20 mouse cellular contexts compared by ENCODE assay signal in genomic region chr1:139325378-139325777, GRCm38 (mm10). TPM values are rescaled to one million over a fixed set of nuclear protein-coding genes. Genes with fewer than 3 reads are reported as not detected.
"Had no signal": no experiment of that assay in that cellular context is flagged by ENCODE, and none has a peak within 500 bp of the region (broad histone marks: within the 10 kb centered on the region; RNA-seq: fewer than 3 reads in every experiment).

No protein-coding gene starts in this region.

- H3K36me3 ChIP-seq: limb, embryonic 12.5 days; liver, embryonic 13.5 days; lung, embryonic 15.5 days; neural tube, embryonic 12.5 days had no signal

- H3K27ac ChIP-seq: left cerebral cortex, adult 2 months; limb, embryonic 12.5 days; liver, embryonic 13.5 days; lung, embryonic 15.5 days; macrophage; neural tube, embryonic 12.5 days had no signal

- H3K4me2 ChIP-seq: limb, embryonic 12.5 days; liver, embryonic 13.5 days; lung, embryonic 15.5 days; neural tube, embryonic 12.5 days had no signal

- H3K27me3 ChIP-seq: limb, embryonic 12.5 days; liver, embryonic 13.5 days; lung, embryonic 15.5 days; megakaryocyte, embryonic 14.5 days; neural tube, embryonic 12.5 days had no signal

- H3K9me3 ChIP-seq: limb, embryonic 12.5 days; liver, embryonic 13.5 days; lung, embryonic 15.5 days; megakaryocyte, embryonic 14.5 days; neural tube, embryonic 12.5 days had no signal

- H3K9ac ChIP-seq: limb, embryonic 12.5 days; liver, embryonic 13.5 days; liver, postnatal 0 days; lung, embryonic 15.5 days; neural tube, embryonic 12.5 days had no signal

- H3K4me3 ChIP-seq: left cerebral cortex, adult 2 months; limb, embryonic 12.5 days; liver, embryonic 13.5 days; lung, embryonic 15.5 days; megakaryocyte, embryonic 14.5 days; neural tube, embryonic 12.5 days had no signal

- ATAC-seq: inflammation-experienced regulatory T-cells, adult 6 months; intestine, postnatal 0 days; liver, postnatal 0 days; midbrain, embryonic 16.5 days had no signal

- H3K4me1 ChIP-seq: limb, embryonic 12.5 days; liver, embryonic 13.5 days; lung, embryonic 15.5 days; megakaryocyte, embryonic 14.5 days; neural tube, embryonic 12.5 days had no signal

- DNase-seq: kidney, adult 9 months; kidney, postnatal 10 days; kidney, postnatal 4 days; liver; liver, embryonic 13.5 days; liver, postnatal 0 days; lung, postnatal 14 days; right cerebral cortex, adult 18-20 months; right cerebral cortex, postnatal 25 days; thymus, postnatal 14 days had no signal

RNA-seq across cellular contexts. Expression of gene Crb1, which starts 51.5 kb away (rescaled TPM):
- polyA plus RNA-seq: inflammation-experienced regulatory T-cells, adult 6 months; liver, embryonic 13.5 days; liver, postnatal 0 days; macrophage; small intestine, adult 2 months had no signal
